Mouse (Mus musculus): ENCODE measurements around the gene Edc3. TPM values are rescaled to one million over a fixed set of nuclear protein-coding genes. Genes with fewer than 3 reads are reported as not detected.

The Edc3 gene
- polyA plus RNA-seq, 1 experiment = 2.8 TPM

DNA sequence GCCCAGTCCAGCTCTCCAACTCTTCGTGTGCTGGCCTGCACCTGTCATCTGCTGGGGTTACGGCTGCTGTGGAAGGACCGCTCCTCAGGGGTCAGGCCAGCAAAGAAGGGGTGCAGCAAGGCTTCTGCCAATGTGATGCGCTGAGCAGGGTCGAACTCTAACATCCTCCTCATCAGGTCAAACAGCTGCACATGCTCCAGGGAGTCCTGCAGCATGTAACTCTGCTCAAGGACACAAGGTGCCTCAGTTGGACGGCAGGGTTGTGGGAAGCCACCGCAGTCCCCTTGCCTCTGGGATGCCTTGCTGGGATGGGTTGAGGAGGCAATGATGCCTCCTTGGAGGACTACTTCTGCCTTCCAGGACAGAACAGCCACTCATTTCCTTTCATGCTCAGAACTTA lies 42.6 kb downstream of the Edc3 start:
- peaks cover 18% of the 10 kb centered on the region for H3K9me3 ChIP-seq

DNA sequence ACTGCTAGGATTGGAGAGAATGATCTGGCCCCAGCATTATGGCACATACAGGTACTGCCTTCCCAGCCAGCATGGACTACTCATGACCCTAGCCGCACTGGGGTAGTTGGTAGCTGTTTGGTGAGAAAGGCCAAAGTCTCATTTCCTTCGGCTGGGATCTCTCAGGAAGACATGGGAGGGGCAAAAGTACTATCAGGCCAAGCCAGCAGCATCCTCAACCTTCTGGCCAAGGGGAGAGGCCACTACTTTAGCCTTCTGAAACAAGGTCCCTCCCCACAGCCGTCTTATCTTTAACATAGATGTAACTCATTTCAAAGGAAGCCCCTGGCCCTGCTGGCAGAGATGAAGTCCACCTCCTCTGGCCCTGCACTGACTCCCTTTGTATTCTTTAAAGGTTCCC lies 49.2 kb downstream of the Edc3 start:
- H3K36me3 ChIP-seq (replicated peaks; ENCODE audit: low read length) = peaks cover 97% of the 10 kb centered on the region
- H3K9me3 ChIP-seq = no peaks in the 10 kb centered on the region
- peaks cover 92% of the 10 kb centered on the region for H3K4me1 ChIP-seq
- no peaks in the 10 kb centered on the region for H3K27me3 ChIP-seq (replicated peaks)
- peak; percentile 87 for TF ChIP-seq GATA1 (IDR thresholded peaks at IDR 0.05; ENCODE audit: borderline replicate concordance, low read length)
- TF ChIP-seq FLI1 (IDR thresholded peaks at IDR 0.05; ENCODE audit: low read length) = peak; percentile 65
- H3K4me3 ChIP-seq (replicated peaks) = peak overlapping the region; percentile 77

More for the DNA sequence above, 42.6 kb downstream of the Edc3 start:
- Histone ChIP-seq H3K4me3 (replicated peaks) (peak overlapping the region; percentile 20), H3K36me3 (replicated peaks; ENCODE audit: low read length) (peaks cover 100% of the 10 kb centered on the region), H3K27me3 (replicated peaks) (no peaks in the 10 kb centered on the region), H3K4me1 (peaks cover 88% of the 10 kb centered on the region)
- TF ChIP-seq FLI1 (IDR thresholded peaks at IDR 0.05; ENCODE audit: low read length) (no peak), GATA1 (IDR thresholded peaks at IDR 0.05; ENCODE audit: borderline replicate concordance, low read length) (no peak)

DNA sequence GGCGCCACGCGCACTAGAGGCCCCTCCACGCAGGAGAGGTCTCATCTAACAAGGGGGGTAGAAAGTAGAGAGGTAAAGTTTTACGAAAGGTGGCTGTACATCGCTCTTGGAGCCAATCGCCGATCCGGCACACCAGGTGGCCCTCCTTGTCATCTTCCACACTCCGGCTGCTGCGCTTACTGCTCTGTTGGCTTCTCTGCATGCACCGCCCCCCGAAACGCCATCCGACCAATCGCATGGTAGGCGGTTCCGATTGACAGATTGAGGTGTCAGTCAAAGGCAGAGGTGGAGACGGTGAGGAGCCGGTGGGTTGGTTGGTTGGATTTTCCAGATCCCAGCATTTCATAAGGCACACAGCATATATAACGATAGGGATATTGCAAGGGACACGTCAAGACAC lies 50.2 kb downstream of the Edc3 start:
- Histone ChIP-seq H3K9me3 (no peaks in the 10 kb centered on the region), H3K4me3 (replicated peaks) (peak overlapping the region; percentile 62), H3K4me1 (peaks cover 93% of the 10 kb centered on the region), H3K27me3 (replicated peaks) (no peaks in the 10 kb centered on the region), H3K36me3 (replicated peaks; ENCODE audit: low read length) (peaks cover 93% of the 10 kb centered on the region)
- no peak for TF ChIP-seq FLI1 (IDR thresholded peaks at IDR 0.05; ENCODE audit: low read length)
- TF ChIP-seq GATA1 (IDR thresholded peaks at IDR 0.05; ENCODE audit: borderline replicate concordance, low read length) = no peak

DNA sequence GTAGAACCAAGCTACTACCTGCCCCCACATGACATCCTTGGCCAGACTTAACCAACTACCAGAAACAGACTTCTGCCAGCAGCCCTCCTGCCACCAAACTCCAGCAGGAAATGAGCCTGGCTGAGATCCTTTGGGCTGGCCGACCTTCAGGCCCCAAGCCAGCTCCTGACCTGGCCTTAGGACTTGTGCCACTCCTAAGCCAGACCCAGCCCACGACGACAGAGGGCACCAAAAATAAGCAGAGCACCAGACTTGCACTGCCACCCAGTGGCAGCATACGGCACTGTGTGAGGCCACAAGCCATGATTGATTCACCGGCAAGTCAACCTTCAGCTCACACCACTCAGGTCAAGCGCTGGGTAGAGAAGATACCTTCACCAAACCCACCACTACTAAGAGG lies 50.9 kb downstream of the Edc3 start:
- H3K36me3 ChIP-seq (replicated peaks; ENCODE audit: low read length) = peaks cover 85% of the 10 kb centered on the region
- no peaks in the 10 kb centered on the region for H3K27me3 ChIP-seq (replicated peaks)
- peaks cover 94% of the 10 kb centered on the region for H3K4me1 ChIP-seq
- no peaks in the 10 kb centered on the region for H3K9me3 ChIP-seq
- no peak for TF ChIP-seq GATA1 (IDR thresholded peaks at IDR 0.05; ENCODE audit: borderline replicate concordance, low read length)
- no peak for TF ChIP-seq FLI1 (IDR thresholded peaks at IDR 0.05; ENCODE audit: low read length)
- peak overlapping the region; percentile 69 for H3K4me3 ChIP-seq (replicated peaks)

DNA sequence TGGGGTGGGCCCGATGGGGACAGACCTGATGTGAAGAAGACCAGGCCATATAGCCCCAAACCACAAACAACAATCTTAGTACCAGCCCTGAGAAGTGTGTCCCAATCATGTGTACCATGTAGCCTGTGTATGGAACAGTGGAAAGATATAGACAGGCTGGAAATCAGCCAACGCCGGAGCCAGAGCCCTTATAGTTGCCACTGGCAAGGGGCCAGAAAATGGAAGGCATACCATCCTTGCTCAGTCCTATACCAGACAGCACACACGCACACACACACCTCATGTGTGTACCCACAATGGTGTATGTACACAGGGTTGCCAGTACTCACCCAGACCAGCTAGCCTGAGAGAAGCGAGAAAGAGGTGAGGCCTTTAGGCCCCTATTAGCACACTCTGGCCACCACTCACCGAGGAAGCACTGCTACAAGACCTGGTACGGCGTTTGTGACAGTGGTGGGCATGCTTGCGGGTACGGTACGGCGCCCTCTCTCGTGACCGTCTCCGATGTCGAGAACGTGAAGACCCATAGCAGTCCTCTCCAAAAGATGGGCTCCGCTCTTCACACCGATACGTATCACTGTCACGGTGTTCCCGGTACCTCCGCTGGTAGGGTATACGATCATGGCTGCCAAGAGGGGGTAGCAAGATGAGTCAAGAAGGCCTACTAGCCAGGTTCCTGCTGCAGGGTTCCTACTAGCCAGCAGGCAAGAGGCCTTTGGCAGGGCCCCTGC lies 52.2 kb downstream of the Edc3 start:
- peak overlapping the region; percentile 38 for H3K4me3 ChIP-seq (replicated peaks)

DNA sequence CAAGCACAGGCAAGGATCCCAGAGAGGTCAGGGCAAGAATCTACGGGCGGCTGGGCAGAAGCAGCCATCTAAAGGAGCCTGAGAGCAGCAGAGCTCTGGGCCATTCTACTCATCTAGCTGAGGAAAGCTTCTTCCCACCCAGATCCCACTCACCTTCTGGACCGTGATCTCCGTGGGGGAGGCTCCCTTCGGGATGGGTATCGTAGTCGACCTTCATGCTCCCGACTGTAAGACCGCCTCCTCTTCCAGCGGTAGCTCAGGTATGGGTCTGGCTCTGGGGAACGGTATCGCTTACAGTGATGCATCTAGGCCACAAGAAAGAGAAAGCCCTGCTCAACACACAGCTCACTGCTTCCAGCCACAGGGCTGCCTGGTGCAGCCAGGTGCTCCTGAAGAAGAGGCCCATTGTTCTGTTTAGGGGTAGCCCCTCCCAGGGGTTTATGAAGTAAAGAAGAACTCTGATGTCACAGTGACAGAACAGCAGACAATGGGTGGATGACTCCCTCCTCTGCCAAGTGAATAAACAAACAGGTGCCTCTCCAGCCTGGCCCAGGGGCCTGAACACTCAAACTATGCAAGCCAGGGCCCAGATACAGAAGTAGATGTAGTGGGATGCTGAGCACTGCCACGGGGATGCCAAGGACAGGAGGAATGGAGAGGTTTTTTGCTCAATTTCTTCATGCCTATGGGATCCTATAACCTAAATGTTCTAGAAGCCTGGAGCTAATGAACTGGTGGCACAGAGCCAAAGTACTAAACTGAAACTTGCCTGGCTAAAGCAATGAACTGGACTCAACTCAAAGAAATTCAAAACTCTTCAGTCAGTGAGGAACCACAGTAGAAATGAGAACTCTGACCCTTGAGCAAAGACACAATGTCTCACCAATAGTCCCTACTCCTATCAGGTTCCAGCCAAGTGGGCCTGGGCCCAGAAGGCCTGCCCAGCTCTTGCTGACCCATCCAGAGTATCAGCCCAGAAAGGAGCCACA lies 53.5 kb downstream of the Edc3 start:
- Histone ChIP-seq H3K36me3 (replicated peaks; ENCODE audit: low read length) (peaks cover 62% of the 10 kb centered on the region), H3K4me1 (peaks cover 85% of the 10 kb centered on the region), H3K4me3 (replicated peaks) (peak overlapping the region; percentile 98), H3K9me3 (no peaks in the 10 kb centered on the region), H3K27me3 (replicated peaks) (no peaks in the 10 kb centered on the region)
- TF ChIP-seq FLI1 (IDR thresholded peaks at IDR 0.05; ENCODE audit: low read length) (no peak), GATA1 (IDR thresholded peaks at IDR 0.05; ENCODE audit: borderline replicate concordance, low read length) (no peak)

More for the DNA sequence above, 52.2 kb downstream of the Edc3 start:
- H3K36me3 ChIP-seq (replicated peaks; ENCODE audit: low read length) = peaks cover 72% of the 10 kb centered on the region
- H3K9me3 ChIP-seq = no peaks in the 10 kb centered on the region
- TF ChIP-seq GATA1 (IDR thresholded peaks at IDR 0.05; ENCODE audit: borderline replicate concordance, low read length) = no peak
- no peak for TF ChIP-seq FLI1 (IDR thresholded peaks at IDR 0.05; ENCODE audit: low read length)
- peaks cover 83% of the 10 kb centered on the region for H3K4me1 ChIP-seq
- H3K27me3 ChIP-seq (replicated peaks) = no peaks in the 10 kb centered on the region

DNA sequence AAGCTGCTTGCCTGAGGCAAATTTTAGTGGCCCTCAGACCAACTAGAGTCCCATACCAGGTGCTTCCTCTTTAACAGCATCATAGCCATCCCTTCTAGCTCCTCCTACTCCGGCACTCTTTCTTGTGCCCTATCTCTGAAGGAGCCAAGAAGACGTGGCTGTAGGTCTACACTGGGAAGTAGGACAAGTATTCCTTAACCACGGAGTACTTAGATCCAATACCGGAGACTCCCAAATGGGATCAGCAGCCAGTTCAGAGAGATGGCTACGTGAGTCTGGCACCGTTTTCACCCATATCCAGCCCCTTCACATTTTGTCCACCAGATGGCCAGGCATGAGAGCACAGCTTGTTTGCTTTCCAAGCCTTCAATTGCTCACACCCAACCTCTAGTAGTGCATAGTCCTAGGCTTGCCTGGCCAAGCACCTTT lies 54.2 kb downstream of the Edc3 start:
- Histone ChIP-seq H3K4me1 (peaks cover 85% of the 10 kb centered on the region), H3K4me3 (replicated peaks) (peak overlapping the region; percentile 98), H3K36me3 (replicated peaks; ENCODE audit: low read length) (peaks cover 60% of the 10 kb centered on the region), H3K9me3 (no peaks in the 10 kb centered on the region), H3K27me3 (replicated peaks) (no peaks in the 10 kb centered on the region)
- TF ChIP-seq FLI1 (IDR thresholded peaks at IDR 0.05; ENCODE audit: low read length) (no peak), GATA1 (IDR thresholded peaks at IDR 0.05; ENCODE audit: borderline replicate concordance, low read length) (no peak)

DNA sequence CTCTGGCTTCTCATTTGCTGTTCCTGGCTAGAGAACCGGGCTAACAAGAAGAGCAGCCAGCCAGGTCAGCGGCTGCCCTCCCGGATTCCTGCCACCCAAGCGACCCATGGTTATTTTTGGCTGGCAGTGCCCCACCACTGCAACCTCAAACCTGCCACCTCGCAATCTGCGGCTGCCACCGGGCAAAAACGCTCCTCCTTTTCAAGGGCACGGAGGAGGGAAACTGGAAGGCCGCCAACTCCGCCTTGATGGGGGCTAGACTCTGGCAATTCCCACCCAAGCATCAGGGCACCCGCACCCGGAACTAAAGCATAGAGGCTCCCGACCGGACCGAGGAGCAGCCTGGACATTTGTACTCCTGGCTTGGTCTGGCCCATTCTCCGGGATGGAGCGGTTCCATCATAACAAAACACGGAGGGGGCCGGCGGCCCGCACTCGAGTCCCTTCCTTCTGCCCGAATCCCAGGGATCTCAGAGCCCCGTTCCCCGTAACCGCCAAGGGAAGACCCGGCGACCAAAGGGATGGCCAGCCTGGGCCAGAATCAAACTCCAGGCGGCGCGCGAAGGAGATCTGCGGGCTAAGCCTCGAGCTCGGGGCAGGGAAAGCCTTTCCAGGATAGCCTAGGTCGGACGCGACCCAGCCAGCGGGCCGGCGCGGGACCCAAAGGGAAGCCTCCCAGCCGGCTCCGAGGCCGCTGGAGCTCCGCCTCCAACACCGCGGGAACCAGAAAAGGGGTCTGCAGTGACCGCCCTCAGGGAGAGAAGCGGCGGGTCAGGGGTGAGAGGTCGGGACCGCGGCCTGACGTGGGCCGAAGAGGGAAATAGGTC lies 56.0 kb downstream of the Edc3 start:
- Histone ChIP-seq H3K4me3 (replicated peaks) (peak overlapping the region; percentile 98), H3K27me3 (replicated peaks) (no peaks in the 10 kb centered on the region), H3K4me1 (peaks cover 76% of the 10 kb centered on the region), H3K9me3 (no peaks in the 10 kb centered on the region), H3K36me3 (replicated peaks; ENCODE audit: low read length) (peaks cover 47% of the 10 kb centered on the region)
- TF ChIP-seq FLI1 (IDR thresholded peaks at IDR 0.05; ENCODE audit: low read length) (no peak), GATA1 (IDR thresholded peaks at IDR 0.05; ENCODE audit: borderline replicate concordance, low read length) (no peak)

DNA sequence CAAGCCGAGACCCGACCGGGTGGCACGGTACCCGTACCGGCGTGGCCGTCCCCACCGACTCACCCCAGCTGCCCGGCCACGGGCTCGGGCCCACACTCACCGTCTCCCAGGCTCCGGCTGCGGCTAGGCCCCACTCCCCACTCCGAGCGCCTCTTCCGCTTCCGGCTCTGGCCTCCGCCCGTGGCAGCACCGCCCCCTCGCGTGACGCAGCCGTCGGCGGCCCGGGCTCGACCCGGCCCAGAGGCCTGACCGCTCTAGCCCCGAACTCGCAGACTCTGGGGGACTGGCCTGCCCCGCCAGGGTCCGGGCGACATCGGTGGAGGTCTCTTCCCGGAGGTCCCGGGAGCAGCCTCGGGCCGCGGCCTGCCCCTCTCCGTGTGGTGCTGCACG lies 56.6 kb downstream of the Edc3 start:
- Histone ChIP-seq H3K27me3 (replicated peaks) (no peaks in the 10 kb centered on the region), H3K9me3 (no peaks in the 10 kb centered on the region), H3K36me3 (replicated peaks; ENCODE audit: low read length) (peaks cover 46% of the 10 kb centered on the region), H3K4me1 (peaks cover 76% of the 10 kb centered on the region), H3K4me3 (replicated peaks) (peak overlapping the region; percentile 98)
- no peak for TF ChIP-seq FLI1 (IDR thresholded peaks at IDR 0.05; ENCODE audit: low read length)
- TF ChIP-seq GATA1 (IDR thresholded peaks at IDR 0.05; ENCODE audit: borderline replicate concordance, low read length) = no peak
